Mouse (Mus musculus): ENCODE results near the gene Lrrk1. TPM values are rescaled to one million over a fixed set of nuclear protein-coding genes. Genes with fewer than 3 reads are reported as not detected.

Gene Lrrk1
- total and polyA plus RNA-seq, 3 experiments = 5.0 to 16.9 (median 13.6) TPM

GRCm38 (mm10) chr7:66198416-66198815 is 189.7 kb downstream of the Lrrk1 start:
- no peak for TF ChIP-seq JUN (IDR thresholded peaks at IDR 0.05; ENCODE audit: insufficient read depth, low read depth, low read length)
- no peak for TF ChIP-seq MEF2A (IDR thresholded peaks at IDR 0.05; ENCODE audit: borderline replicate concordance, low read depth, low read length)
- no peak for TF ChIP-seq ETS1 (conservative IDR thresholded peaks at IDR 0.05; ENCODE audit: low read depth, low read length)
- no peak for TF ChIP-seq UBTF (IDR thresholded peaks at IDR 0.05; ENCODE audit: low read depth, low read length)
- no peak for TF ChIP-seq BHLHE40 (IDR thresholded peaks at IDR 0.05; ENCODE audit: low read depth, low read length)
- no peak for TF ChIP-seq PAX5 (IDR thresholded peaks at IDR 0.05; ENCODE audit: low read length)
- no peak for TF ChIP-seq NELFE (IDR thresholded peaks at IDR 0.05; ENCODE audit: low read depth, low read length)
- Histone ChIP-seq H3K27ac (ENCODE audit: insufficient read depth, low read depth) (no peak overlapping the region), H3K79me2 (replicated peaks; ENCODE audit: control insufficient read depth, extremely low read depth, insufficient read depth, poor library complexity, severe bottlenecking) (no peaks in the 10 kb centered on the region), H3K4me2 (ENCODE audit: insufficient read depth, low read depth, poor library complexity, severe bottlenecking) (no peak overlapping the region), H3K36me3 (replicated peaks in 1 of 2; ENCODE audit: control insufficient read depth in 1 of 2, insufficient read depth in 1 of 2, low read length in 1 of 2) (no peaks in the 10 kb centered on the region), H3K27me3 (replicated peaks) (no peaks in the 10 kb centered on the region), H3K4me3 (replicated peaks in 1 of 3; ENCODE audit: low read depth in 2 of 3, low read length in 2 of 3, poor library complexity in 1 of 3) (no peak overlapping the region), H3K9me3 (replicated peaks; ENCODE audit: low read length) (no peaks in the 10 kb centered on the region), H3K4me1 (ENCODE audit: control insufficient read depth in 1 of 2, insufficient read depth in 2 of 2) (peaks cover 27 to 71% of the 10 kb centered on the region in 2 experiments), H3K9ac (ENCODE audit: insufficient read depth, low read depth) (no peak overlapping the region)
- in situ Hi-C loops (cut with MboI; ENCODE audit: low pct_ligation_motif_present, low pct_unique_long_range_greater_than_20kb, low sequenced_read_pairs) (no loop called here), dilution Hi-C loops (cut with MboI; ENCODE audit: extremely low pct_ligation_motif_present, extremely low pct_unique_long_range_greater_than_20kb, low sequenced_read_pairs) (no loop called here)
- DNase-seq (ENCODE audit: extremely low read depth) = no peak

GRCm38 (mm10) chr7:66196609-66197445 is 191.3 kb downstream of the Lrrk1 start:
- Histone ChIP-seq H3K4me2 (ENCODE audit: insufficient read depth, low read depth, poor library complexity, severe bottlenecking) (no peak overlapping the region), H3K9me3 (replicated peaks; ENCODE audit: low read length) (no peaks in the 10 kb centered on the region), H3K4me3 (replicated peaks in 1 of 3; ENCODE audit: low read depth in 2 of 3, low read length in 2 of 3, poor library complexity in 1 of 3) (no peak overlapping the region), H3K27me3 (replicated peaks) (no peaks in the 10 kb centered on the region), H3K79me2 (replicated peaks; ENCODE audit: control insufficient read depth, extremely low read depth, insufficient read depth, poor library complexity, severe bottlenecking) (no peaks in the 10 kb centered on the region), H3K27ac (ENCODE audit: insufficient read depth, low read depth) (no peak overlapping the region), H3K36me3 (replicated peaks in 1 of 2; ENCODE audit: control insufficient read depth in 1 of 2, insufficient read depth in 1 of 2, low read length in 1 of 2) (no peaks in the 10 kb centered on the region), H3K9ac (ENCODE audit: insufficient read depth, low read depth) (no peak overlapping the region), H3K4me1 (ENCODE audit: control insufficient read depth in 1 of 2, insufficient read depth in 2 of 2) (peaks cover 27 to 75% of the 10 kb centered on the region in 2 experiments)
- dilution Hi-C loops (cut with MboI; ENCODE audit: extremely low pct_ligation_motif_present, extremely low pct_unique_long_range_greater_than_20kb, low sequenced_read_pairs) (no loop called here), in situ Hi-C loops (cut with MboI; ENCODE audit: low pct_ligation_motif_present, low pct_unique_long_range_greater_than_20kb, low sequenced_read_pairs) (no loop called here)
- DNase-seq (ENCODE audit: extremely low read depth) = no peak
- no peak for TF ChIP-seq ZNF384 (IDR thresholded peaks at IDR 0.05; ENCODE audit: low read depth, low read length)
- no peak for TF ChIP-seq ZMIZ1 (IDR thresholded peaks at IDR 0.05; ENCODE audit: low read depth, low read length)
- no peak for TF ChIP-seq TCF12 (IDR thresholded peaks at IDR 0.05; ENCODE audit: low read depth, low read length)
- TF ChIP-seq TBP (conservative IDR thresholded peaks at IDR 0.05; ENCODE audit: low read depth, low read length) = no peak
- TF ChIP-seq KAT2A (IDR thresholded peaks at IDR 0.05; ENCODE audit: insufficient replicate concordance, low read length) = no peak
- TF ChIP-seq EP300 (IDR thresholded peaks at IDR 0.05; ENCODE audit: low read length) = no peak
- no peak for TF ChIP-seq USF2 (conservative IDR thresholded peaks at IDR 0.05; ENCODE audit: low read depth, low read length)
- no peak for TF ChIP-seq POLR2AphosphoS2 (IDR thresholded peaks at IDR 0.05; ENCODE audit: low read depth, low read length)
- no peak for TF ChIP-seq JUND (conservative IDR thresholded peaks at IDR 0.05; ENCODE audit: low read depth, low read length)
- TF ChIP-seq MAZ (IDR thresholded peaks at IDR 0.05; ENCODE audit: low read depth, low read length) = no peak
- TF ChIP-seq UBTF (IDR thresholded peaks at IDR 0.05; ENCODE audit: low read depth, low read length) = no peak
- no peak for TF ChIP-seq HCFC1 (IDR thresholded peaks at IDR 0.05; ENCODE audit: low read depth, low read length)
- no peak for TF ChIP-seq BHLHE40 (IDR thresholded peaks at IDR 0.05; ENCODE audit: low read depth, low read length)
- no peak for TF ChIP-seq ELF1 (IDR thresholded peaks at IDR 0.05; ENCODE audit: low read depth, low read length)
- TF ChIP-seq ZC3H11A (IDR thresholded peaks at IDR 0.05; ENCODE audit: low read depth, low read length) = no peak
- no peak for TF ChIP-seq MYC (IDR thresholded peaks at IDR 0.05; ENCODE audit: low read depth, low read length)
- TF ChIP-seq MEF2A (IDR thresholded peaks at IDR 0.05; ENCODE audit: borderline replicate concordance, low read depth, low read length) = no peak

All from CH12.LX (cell line).